Mouse (Mus musculus) midbrain, postnatal 0 days (tissue): Measurements from ENCODE around the gene Rdh7. TPM values are rescaled to one million over a fixed set of nuclear protein-coding genes. Genes with fewer than 3 reads are reported as not detected.
"Not testable (repeated sequence)": the region's sequence is repeated elsewhere in the genome, so short reads cannot be mapped to it uniquely, and the experiment has no call there.

ENCODE experiments used
- ATAC-seq: fragments of 200-750 bp; cut with Nextera tagmentation; 2 replicates; pipeline ENCODE4 v1.8.0; 2017; ENCODE audit warnings: moderate number of reproducible peaks, mild to moderate bottlenecking, moderate TSS enrichment, moderate library complexity; ENCODE audit not compliant: low FRiP score
- DNase-seq: peaks from one replicate; pipeline ENCODE4 v3.0.0-alpha.2; 2015; ENCODE audit warnings: low spot score
- H3K27ac ChIP-seq: fragments of 300-500 bp; sonication (generic); 2 replicates; pipeline ENCODE4 v1.5.1; 2014; ENCODE audit warnings: low read depth, mild to moderate bottlenecking, low read length, mixed read lengths
- H3K27me3 ChIP-seq: fragments of 300-500 bp; sonication (generic); 2 replicates; pipeline ENCODE4 v1.6.1; 2014; ENCODE audit warnings: low read length, control low read depth, mixed read lengths; ENCODE audit not compliant: insufficient read depth
- H3K36me3 ChIP-seq: fragments of 300-500 bp; sonication (generic); 2 replicates; pipeline ENCODE4 v1.6.1; 2014; ENCODE audit warnings: low read length, control low read depth, mixed read lengths; ENCODE audit not compliant: insufficient read depth
- H3K4me1 ChIP-seq: fragments of 300-500 bp; sonication (generic); 2 replicates; pipeline ENCODE4 v1.6.1; 2014; ENCODE audit warnings: mild to moderate bottlenecking, control low read depth, antibody characterized with exemption, low read length, mixed read lengths; ENCODE audit not compliant: insufficient read depth
- H3K4me2 ChIP-seq: fragments of 300-500 bp; sonication (generic); 2 replicates; pipeline ENCODE4 v1.6.1; 2014; ENCODE audit warnings: low read depth, mild to moderate bottlenecking, low read length, mixed read lengths; ENCODE audit not compliant: poor library complexity, severe bottlenecking
- H3K4me3 ChIP-seq: fragments of 300-500 bp; sonication (generic); 2 replicates; pipeline ENCODE4 v1.5.1; 2014; ENCODE audit warnings: low read depth, mild to moderate bottlenecking, low read length, moderate library complexity
- H3K9ac ChIP-seq: fragments of 300-500 bp; sonication (generic); replicated peaks from 2 replicates; pipeline ENCODE4 v1.6.1; 2014; ENCODE audit warnings: mild to moderate bottlenecking, low read length, moderate library complexity, mixed read lengths; ENCODE audit not compliant: poor library complexity, severe bottlenecking
- H3K9me3 ChIP-seq: fragments of 300-500 bp; sonication (generic); 2 replicates; pipeline ENCODE4 v1.6.1; 2016; ENCODE audit warnings: low read length, control low read depth
- CTCF ChIP-seq: IDR thresholded peaks from 2 replicates; pipeline ENCODE4 v1.5.1; 2016; ENCODE audit warnings: antibody characterized with exemption, mild to moderate bottlenecking
- WGBS: fragments of 180-500 bp; shearing (Covaris S2); extraction: QIAGEN DNeasy Blood & Tissue Kit; methylation state at CpG from one replicate; pipeline ENCODE4 v1.1.7; 2014; 5-methylcytosine and 5-hydroxymethylcytosine counted together
- polyA plus RNA-seq: library from polyadenylated mRNA; unstranded; fragments of >200 nt; fragmentation: Nextera tagmentation; extraction: Ambion mirVana; gene quantifications from 2 replicates; pipeline ENCODE4 v1.2.1, GENCODE M21; 2015
- total RNA-seq: library from RNA; depleted of rRNA; stranded (reverse); fragments of >200 nt; gene quantifications from 2 replicates; pipeline ENCODE4 v1.2.3, GENCODE M21; 2014

The Rdh7 gene
- total and polyA plus RNA-seq, 2 experiments from 2014 or later, result not detected

DNA sequence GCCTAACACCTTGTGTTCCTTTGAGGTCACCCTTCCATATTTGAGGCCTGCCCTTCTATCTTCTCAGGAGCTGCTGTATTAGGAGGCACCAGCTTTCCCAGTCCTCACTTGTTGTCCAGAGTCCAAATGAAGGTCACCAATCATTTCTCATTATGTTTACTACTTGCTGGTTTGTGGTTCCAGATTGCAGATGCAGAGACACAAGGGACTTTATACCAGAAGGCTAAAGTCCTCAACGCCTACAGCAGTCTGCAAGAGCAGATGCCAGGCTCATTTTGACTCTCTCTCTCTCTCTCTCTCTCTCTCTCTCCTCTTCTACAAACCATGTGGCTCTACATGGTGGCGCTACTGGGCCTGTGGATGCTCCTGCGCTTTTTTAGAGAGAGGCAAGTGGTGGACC, 22.4 kb downstream of the Rdh7 start, which contains the start of gene Rdh16f2:
Gene Rdh16f2 (plus strand): TSS at position 243 of the 400 bp plus-strand sequence.
- DNase-seq (no peak), ATAC-seq (no peak)
- H3K27ac ChIP-seq, result no peak within 1 kb of the TSS
- H3K9me3 ChIP-seq, result no peaks in the 10 kb centered on the region
- no peak within 1 kb of the TSS for H3K9ac ChIP-seq
- no peak within 1 kb of the TSS for H3K4me3 ChIP-seq
- no peak within 1 kb of the TSS for H3K4me2 ChIP-seq
- no peak for TF ChIP-seq CTCF
- H3K36me3 ChIP-seq, result no peaks in the 10 kb centered on the region
- WGBS, result 87% methylated on average over 3 of the region's 3 CpGs
- no peaks in the 10 kb centered on the region for H3K27me3 ChIP-seq
- no peaks in the 10 kb centered on the region for H3K4me1 ChIP-seq

DNA sequence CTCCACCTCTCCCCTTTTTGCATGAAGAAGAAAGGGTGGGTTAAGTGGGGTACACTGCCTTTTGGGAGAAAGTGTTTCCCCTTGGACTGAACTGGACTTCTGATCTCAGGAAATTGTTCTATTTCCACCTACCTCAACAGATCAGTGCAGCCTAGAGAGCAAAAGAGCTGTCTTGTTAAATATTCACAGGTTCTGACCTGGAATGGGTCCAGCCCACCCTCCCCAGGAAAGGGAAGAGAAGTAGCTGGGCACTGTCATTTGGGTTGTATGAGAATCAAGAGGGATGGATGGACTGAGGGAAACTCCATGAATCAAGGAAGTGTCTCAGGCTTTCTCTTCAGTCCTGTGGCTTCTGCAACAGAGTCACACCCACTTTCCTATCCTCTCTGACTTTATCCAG, 23.7 kb downstream of the Rdh7 start:
- no peak overlapping the region for H3K27ac ChIP-seq
- no peak overlapping the region for H3K4me3 ChIP-seq
- H3K27me3 ChIP-seq, result no peaks in the 10 kb centered on the region
- H3K9ac ChIP-seq, result no peak overlapping the region
- H3K36me3 ChIP-seq, result no peaks in the 10 kb centered on the region
- ATAC-seq, result no peak
- TF ChIP-seq CTCF, result no peak
- no peak overlapping the region for H3K4me2 ChIP-seq
- H3K4me1 ChIP-seq, result no peaks in the 10 kb centered on the region
- H3K9me3 ChIP-seq, result no peaks in the 10 kb centered on the region
- DNase-seq, result no peak

DNA sequence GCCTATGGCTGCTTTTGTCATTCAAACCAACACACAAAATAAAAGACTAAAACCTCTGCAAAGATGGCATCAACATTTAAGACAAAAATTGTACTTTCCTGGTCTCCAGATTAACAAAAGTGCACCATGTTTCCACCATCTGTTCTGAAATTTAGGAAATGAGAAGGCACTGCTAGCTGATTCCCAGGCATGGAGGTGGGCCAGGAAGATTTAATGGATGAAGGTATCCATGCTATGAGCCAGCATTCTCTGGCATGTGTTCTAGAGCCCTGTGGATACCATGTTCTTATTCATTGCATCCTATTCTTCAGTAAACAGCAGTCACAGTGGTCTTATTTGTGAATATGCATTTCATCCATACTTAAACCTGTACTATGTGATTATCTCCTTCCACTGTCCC, 32.2 kb downstream of the Rdh7 start:
- no peak for TF ChIP-seq CTCF
- Histone ChIP-seq H3K36me3 (no peaks in the 10 kb centered on the region), H3K4me1 (no peaks in the 10 kb centered on the region), H3K4me3 (no peak overlapping the region), H3K9me3 (no peaks in the 10 kb centered on the region), H3K9ac (no peak overlapping the region), H3K4me2 (no peak overlapping the region), H3K27me3 (no peaks in the 10 kb centered on the region), H3K27ac (no peak overlapping the region)
- ATAC-seq, result no peak
- DNase-seq, result no peak

DNA sequence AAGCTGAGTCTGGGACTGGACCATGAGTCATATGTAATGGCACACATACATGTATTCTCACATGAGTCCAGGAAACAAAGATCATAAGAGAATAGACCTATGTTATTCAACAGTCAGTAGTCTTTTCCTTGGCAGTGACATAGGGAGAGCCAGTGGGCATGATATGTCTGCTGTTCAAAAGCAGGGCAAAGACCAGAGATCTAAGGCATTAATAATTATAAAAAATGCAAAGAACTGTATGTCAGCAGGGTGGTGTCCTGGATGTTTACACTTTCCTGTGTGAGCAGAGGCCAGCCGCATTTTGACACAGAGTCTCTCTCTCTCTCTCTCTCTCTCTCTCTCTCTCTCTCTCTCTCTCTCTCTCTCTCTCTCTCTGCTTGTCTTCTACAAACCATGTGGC, 39.0 kb downstream of the Rdh7 start, which contains the start of gene Rdh19:
Gene Rdh19 (plus strand): TSS at position 301 of the 400 bp plus-strand sequence.
- no peak within 1 kb of the TSS for H3K4me3 ChIP-seq
- no peak for DNase-seq
- 84% methylated on average over 1 of the region's 1 CpGs for WGBS

DNA sequence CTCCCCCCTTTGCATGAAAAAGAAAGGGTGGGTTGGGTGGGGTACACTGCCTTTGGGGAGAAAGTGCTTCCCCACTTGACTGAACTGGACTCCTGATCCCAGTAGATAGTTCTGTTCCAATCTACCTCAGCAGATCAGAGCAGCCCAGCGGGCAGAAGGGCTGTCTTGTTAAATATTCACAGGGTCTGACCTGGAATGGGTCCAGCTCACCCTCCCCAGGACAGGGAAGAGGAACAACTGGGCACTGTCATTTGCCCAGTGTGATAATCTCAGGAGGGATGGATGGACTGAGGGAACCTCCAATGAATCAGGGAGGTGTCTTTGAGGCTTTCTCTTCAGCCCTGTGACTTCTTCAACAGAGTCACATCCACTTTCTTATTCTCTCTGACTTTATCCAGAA, 40.5 kb downstream of the Rdh7 start:
- WGBS, result 93% methylated on average over 1 of the region's 1 CpGs

More for the DNA sequence above, 39.0 kb downstream of the Rdh7 start, which contains the start of gene Rdh19:
- H3K9me3 ChIP-seq, result no peaks in the 10 kb centered on the region
- no peak for ATAC-seq
- no peaks in the 10 kb centered on the region for H3K36me3 ChIP-seq
- H3K9ac ChIP-seq, result no peak within 1 kb of the TSS
- H3K27ac ChIP-seq, result no peak within 1 kb of the TSS
- H3K27me3 ChIP-seq, result no peaks in the 10 kb centered on the region
- H3K4me1 ChIP-seq, result no peaks in the 10 kb centered on the region
- no peak within 1 kb of the TSS for H3K4me2 ChIP-seq
- TF ChIP-seq CTCF, result no peak

DNA sequence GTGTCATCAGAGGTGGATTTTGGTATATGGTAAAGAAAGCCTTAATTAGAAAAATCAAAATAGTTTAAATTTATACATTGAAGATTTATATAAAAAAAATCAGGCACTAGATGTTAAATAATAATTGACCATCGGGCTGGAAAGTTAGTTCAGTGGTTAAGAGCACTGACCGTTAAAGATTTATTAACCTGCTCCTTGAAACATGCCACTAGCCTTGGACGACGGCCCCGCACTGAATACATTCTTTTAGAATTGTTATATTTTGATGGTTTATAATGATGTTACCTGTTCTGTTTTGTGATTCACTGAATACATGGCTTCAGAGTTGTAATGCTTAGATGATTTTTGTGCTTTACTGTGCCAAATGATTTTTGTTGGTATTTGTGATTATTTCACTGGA, 42.7 kb downstream of the Rdh7 start:
- H3K4me3 ChIP-seq, H3K4me1 ChIP-seq, H3K27ac ChIP-seq, H3K9me3 ChIP-seq, H3K27me3 ChIP-seq, DNase-seq, H3K9ac ChIP-seq, H3K36me3 ChIP-seq, H3K4me2 ChIP-seq, ATAC-seq: not testable (repeated sequence)
- 95% methylated on average over 5 of the region's 5 CpGs for WGBS

More for the DNA sequence above, 40.5 kb downstream of the Rdh7 start:
- no peak overlapping the region for H3K9ac ChIP-seq
- DNase-seq, result no peak
- TF ChIP-seq CTCF, result no peak
- H3K4me3 ChIP-seq, result no peak overlapping the region
- no peak overlapping the region for H3K27ac ChIP-seq
- no peaks in the 10 kb centered on the region for H3K27me3 ChIP-seq
- no peaks in the 10 kb centered on the region for H3K36me3 ChIP-seq
- no peaks in the 10 kb centered on the region for H3K9me3 ChIP-seq
- no peaks in the 10 kb centered on the region for H3K4me1 ChIP-seq
- H3K4me2 ChIP-seq, result no peak overlapping the region
- no peak for ATAC-seq
